Mouse (Mus musculus): ENCODE data around the gene Cbln3. TPM values are rescaled to one million over a fixed set of nuclear protein-coding genes. Genes with fewer than 3 reads are reported as not detected.

Gene Cbln3
- total RNA-seq, 2 experiments from 2014 or later, result 0.47 to 0.52 TPM

GRCm38 (mm10) chr14:55880982-55881381 lies 3.2 kb downstream of the Cbln3 start:
- DNase-seq (ENCODE audit: low spot score in 2 of 2), result no peak

GRCm38 (mm10) chr14:55879623-55880022 lies 4.6 kb downstream of the Cbln3 start:
- DNase-seq (ENCODE audit: low spot score in 2 of 2), result peak in 1 of 2 experiments; percentile 67

DNA sequence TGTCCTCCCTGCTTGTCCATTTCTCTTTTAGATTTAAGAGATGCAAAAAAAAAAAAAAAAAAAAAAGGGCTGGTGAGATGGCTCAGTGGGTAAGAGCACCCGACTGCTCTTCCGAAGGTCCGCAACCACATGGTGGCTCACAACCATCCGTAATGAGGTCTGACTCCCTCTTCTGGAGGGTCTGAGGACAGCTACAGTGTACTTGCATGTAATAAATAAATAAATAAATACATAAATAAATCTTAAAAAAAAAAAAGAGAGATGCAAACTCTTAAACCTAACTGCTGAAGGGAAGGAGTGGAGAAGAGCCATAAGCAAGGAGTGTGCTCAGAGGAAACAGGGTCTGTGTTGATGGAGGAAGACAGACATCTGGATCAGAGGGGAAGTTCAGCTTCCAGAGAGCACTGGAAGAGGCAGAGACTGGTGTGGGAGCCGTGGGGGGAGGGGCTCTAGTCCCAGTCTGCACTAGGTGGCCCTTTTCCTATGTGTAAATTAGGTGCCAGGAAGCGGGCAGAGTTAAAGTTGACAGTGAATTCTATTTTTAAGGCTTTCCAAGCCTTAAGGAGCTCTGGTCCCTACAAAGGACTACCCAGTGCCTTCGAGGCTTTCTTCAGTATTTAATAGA lies 5.8 kb downstream of the Cbln3 start:
- DNase-seq (ENCODE audit: low spot score in 2 of 2), result no peak

- peak in 1 of 2 experiments; percentile 15 for DNase-seq (ENCODE audit: low spot score in 2 of 2)
These were observed 6.5 kb downstream of the Cbln3 start for GRCm38 (mm10) chr14:55877469-55878315.

DNA sequence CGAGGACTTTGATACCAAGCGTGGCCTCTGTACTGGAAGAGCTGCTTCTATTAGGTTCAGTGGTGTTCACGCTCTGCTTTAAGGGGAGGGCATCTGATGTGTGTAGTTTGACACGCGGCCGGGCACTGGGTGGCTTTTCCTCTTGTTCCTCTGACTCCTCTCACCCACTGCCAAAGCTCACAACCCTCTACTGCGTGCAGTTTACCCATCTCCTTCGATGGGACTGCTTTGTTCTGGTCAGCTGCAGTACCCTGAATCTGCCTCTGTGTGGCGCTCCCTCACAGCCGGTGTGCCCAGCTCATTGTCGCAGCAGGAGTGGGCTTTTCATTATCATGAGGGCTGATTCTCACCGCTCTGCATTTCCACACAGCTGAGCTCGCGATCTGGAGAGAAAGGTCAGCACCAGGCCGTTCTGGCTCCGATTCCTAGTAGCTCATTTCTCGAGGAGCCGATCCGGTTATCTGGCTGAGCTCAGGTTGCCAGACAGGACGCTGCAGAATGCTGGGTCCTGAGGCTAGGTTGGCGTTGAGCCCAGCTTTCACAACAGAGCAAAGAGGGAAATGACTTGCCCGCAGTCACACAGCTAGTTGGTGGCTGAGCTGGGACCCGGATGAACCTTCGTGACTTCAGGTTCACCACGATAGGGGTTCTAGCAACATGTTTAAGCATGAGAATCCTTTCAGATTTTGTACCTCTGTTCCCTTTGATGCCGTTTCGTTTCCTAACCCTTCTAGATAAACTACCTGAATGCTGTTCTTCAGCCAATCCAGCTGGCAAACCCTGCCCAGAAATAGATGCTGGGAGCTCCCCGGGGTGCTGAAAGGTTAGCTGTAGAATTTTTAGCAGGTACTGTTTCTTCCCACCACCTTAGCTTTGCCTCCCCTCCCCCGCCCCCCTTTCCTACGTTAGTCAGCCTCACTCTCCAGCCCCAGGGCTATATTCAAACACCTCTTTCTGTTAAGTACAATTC lies 10.2 kb downstream of the Cbln3 start:
- peak; percentile 76 to 78 for DNase-seq (ENCODE audit: low spot score in 2 of 2)

DNA sequence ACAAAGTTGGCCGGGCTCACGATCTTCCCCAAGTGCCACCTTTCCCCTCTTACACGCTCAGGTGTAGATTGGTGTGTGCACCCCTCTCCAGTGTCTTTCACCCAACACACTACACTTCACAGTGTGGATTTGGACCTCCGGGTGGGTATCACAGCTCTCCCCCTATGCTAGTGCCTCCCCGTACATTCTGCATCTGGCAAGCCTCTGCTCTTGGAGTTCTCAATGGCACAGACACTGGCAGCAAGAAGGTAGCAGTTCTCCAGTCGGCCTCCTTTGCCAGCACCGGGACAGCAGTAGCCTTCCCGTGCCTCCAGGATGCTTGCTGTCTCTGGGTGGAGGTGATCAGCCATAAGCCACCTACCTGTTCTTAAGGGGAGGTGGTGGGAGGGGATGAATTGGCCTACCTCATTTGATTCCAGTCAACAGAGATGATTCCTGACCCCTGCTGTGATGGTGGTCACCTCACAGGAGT lies 10.9 kb downstream of the Cbln3 start:
- no peak for DNase-seq (ENCODE audit: low spot score in 2 of 2)

DNA sequence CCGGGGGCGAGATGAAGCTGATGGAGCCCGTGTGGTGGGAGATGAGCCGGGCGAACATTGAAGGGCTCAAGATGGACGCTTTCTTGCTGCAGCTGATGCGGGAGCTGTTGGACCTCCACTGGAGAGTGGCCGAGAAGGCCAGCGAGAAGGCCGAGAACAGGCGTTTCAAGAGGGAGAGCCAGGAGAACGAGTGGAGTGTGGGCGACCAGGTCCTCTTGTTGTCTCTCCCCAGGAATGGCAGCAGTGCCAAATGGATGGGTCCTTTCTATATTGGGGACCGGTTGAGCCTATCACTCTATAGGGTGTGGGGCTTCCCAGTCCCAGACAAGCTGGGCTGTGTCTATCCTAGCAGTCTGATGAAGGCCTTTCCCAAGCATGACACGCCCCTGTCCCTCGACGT lies 11.6 kb downstream of the Cbln3 start:
- no peak for DNase-seq (ENCODE audit: low spot score in 2 of 2)

DNA sequence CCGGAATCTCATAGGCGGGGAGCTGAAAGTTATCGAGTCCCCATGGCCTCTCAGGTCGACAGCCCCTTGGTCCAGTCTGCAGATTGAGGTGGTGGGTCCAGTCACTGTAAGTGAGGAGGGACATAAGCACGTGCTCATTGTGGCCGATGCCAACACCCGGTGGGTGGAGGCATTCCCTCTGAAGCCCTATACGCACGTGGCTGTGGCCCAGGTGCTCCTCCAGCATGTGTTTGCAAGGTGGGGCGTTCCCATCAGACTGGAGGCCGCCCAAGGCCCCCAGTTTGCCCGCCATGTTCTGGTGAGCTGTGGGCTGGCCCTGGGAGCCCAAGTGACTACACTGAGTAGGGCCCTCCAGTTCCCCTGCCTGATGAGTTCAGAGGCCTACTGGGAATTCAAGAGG lies 12.2 kb downstream of the Cbln3 start:
- no peak for DNase-seq (ENCODE audit: low spot score in 2 of 2)

DNA sequence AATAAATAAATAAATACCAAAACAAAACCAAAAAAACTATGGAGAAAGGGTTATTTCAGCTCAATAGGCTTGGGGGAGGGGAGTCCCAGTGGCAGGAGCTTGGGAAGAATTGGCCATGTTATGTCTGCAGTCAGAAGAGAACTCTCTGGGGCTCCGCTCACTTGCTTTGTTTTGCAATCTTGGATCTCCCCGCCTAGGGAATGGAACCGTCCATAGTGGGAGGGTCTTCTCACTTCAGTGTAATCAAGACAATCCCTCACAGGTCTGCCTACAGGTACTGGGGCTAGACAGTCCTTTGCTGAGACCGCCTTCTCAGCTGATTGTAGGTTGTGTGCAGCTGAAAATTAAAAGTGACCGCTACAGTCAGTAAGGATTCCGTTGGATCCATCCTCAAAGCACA lies 14.7 kb downstream of the Cbln3 start:
- DNase-seq (ENCODE audit: low spot score in 2 of 2), result no peak

DNA sequence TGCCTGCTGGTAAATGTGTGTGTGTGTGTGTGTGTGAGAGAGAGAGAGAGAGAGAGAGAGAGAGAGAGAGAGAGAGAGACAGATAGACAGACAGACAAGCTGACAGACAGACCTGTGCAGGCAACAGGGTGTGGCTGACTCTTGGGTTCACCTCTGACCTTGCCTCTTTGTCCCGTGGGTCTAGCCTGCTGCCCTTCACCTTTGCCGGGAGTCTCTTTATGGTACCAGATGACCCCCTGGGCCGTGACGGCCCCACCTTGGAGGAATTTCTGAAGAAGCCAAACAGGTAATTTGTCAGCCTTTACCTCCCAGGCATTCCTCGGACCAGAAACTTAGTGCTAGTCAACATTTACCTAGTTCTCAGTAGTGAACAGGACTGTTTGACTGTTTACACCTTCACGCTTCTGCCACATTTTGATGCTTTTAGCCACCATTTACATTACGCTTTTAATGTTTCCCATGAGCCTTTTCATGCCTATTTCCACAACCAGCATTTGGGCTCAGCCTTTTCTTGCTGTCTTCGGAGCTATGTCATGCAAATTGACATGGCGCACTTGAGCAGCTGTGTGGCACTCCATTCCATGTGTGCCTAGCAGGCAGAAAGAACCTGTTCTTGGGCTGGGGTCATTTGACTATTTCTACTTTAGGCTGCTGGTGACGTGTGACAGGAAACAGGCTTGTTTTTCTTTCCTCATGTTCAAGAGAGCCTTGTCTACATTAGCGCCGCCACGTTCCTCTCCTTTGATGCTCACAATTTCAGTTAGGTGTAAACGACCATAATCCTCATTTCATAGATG lies 15.8 kb downstream of the Cbln3 start:
- DNase-seq (ENCODE audit: low spot score in 2 of 2), result no peak

GRCm38 (mm10) chr14:55866962-55867361 lies 17.2 kb downstream of the Cbln3 start:
- DNase-seq (ENCODE audit: low spot score in 2 of 2), result no peak

DNA sequence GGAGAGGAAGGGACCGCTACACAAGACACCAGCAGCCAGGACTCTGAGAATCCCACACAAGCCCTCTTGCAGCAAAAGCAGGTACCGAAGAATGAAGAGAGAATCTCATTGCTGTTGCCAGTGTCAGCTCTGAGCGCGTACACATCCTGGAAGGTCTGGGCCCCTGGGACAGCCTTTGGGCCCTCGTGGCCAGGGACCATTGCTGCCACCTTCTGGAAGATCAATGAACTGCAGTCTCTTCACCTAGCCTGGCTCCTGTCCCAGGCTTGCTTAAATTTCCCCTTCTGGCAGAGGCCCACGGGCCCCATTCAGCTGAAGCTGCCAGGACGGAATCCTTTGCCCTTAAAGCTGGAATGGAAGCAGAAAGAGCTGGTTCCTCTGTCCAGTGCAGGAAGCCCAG lies 20.4 kb downstream of the Cbln3 start:
- DNase-seq (ENCODE audit: low spot score in 2 of 2), result peak; percentile 62 to 73

GRCm38 (mm10) chr14:55862970-55863369 lies 21.2 kb downstream of the Cbln3 start:
- DNase-seq (ENCODE audit: low spot score in 2 of 2), result no peak

DNA sequence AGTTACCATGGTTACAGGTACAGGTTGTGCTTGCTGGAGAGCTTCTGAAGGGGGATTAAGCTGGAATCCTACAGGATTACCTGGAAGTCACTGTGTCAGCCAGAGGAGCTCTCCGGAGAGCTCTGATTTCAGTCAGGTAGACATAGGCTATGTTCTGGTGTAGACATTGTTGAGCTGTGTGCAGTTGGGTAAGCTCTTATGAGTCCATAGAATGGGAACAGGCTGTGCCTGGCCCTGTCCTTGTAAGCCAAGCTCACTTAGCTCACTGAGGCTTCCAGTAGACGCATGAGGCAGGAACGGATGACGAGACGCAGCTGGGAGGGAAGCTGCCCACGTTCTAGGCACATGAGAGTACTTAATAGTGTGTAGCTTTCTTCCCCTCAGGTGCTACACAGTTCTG lies 22.0 kb downstream of the Cbln3 start:
- DNase-seq (ENCODE audit: low spot score in 2 of 2), result no peak

- no peak for DNase-seq (ENCODE audit: low spot score in 2 of 2)
These were observed 26.6 kb downstream of the Cbln3 start for GRCm38 (mm10) chr14:55857588-55857987.

DNA sequence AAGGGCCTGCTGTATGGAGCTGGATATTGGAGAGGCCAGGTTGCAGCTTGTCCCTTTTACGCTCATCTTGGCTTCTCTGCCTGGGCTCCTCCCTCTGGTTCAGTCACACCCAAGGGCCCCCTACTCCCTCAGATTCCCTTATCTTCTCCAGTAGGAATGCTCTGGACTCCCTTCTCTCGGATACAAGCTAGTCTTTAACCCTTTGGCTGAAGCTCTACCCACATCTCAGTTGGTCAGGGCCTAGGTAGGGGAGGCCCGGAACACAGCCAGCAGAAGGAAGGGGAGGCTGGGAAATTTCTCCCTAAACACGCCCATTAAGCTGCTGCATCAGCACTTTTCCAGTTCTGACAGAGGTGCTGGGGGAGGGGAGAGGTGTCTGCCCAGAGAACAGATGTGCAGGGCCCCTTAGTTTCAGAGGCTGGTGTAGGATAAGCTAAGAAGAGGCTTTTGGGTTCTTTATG lies 29.1 kb downstream of the Cbln3 start:
- DNase-seq (ENCODE audit: low spot score in 2 of 2), result peak in 1 of 2 experiments; percentile 51

GRCm38 (mm10) chr14:55854406-55855100 lies 29.6 kb downstream of the Cbln3 start:
- no peak for DNase-seq (ENCODE audit: low spot score in 2 of 2)

DNA sequence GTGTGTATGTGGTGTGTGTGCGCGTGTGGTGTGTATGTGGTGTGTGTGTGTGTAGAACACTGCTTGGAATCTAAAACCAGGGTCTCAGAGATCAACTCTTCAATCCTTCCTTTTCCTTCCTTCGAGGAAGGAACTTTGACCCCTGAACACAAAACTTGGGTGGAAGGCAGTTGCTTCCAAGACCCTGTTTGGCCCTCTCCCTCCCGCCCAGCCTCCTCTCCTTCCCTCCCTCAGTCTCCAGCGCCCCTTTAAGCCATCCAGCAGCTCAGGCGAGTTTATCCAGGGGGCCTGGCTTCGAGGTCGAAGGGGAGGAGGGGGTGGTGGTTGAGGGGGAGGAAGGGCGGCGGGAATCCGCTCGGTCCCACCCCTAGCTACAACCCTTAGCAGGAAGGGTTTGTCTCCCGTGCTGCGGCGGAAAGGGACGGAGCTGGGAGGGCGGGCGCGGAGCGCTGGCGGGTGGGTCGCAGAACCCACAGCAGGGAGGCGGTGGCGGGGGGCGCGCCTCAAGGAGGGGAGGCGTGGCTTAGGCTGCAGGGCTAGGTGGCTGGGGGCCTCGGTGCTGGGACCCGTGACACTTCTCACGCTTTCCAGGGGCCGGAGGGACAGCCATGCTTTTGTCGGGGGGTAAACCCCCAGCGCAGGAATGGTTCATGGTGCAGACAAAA lies 30.4 kb downstream of the Cbln3 start, which contains the start of gene Nynrin:
Nynrin (plus strand) TSS at position 390 of the 665 bp plus-strand sequence.
- DNase-seq (ENCODE audit: low spot score in 2 of 2), result peak; percentile 56 to 85
